Mouse (Mus musculus) embryonic facial prominence, embryonic 14.5 days (tissue): Measurements from ENCODE around the gene AW146154. TPM values are rescaled to one million over a fixed set of nuclear protein-coding genes. Genes with fewer than 3 reads are reported as not detected.
"Not testable (repeated sequence)": the region's sequence is repeated elsewhere in the genome, so short reads cannot be mapped to it uniquely, and the experiment has no call there.

Source experiments
- ATAC-seq: fragments of 200-750 bp; cut with Nextera tagmentation; 2 replicates; pipeline ENCODE4 v1.8.0; 2017; ENCODE audit warnings: low read depth, moderate number of reproducible peaks, moderate TSS enrichment
- DNase-seq: peaks from one replicate; pipeline ENCODE4 v3.0.0-alpha.2; 2015; ENCODE audit warnings: low spot score
- H3K27ac ChIP-seq: fragments of 300-500 bp; sonication (generic); replicated peaks from 2 replicates; pipeline ENCODE4 v1.5.1; 2014; ENCODE audit warnings: low read depth, mild to moderate bottlenecking, low read length, moderate library complexity
- H3K27me3 ChIP-seq: fragments of 300-500 bp; sonication (generic); replicated peaks from 2 replicates; pipeline ENCODE4 v1.6.1; 2014; ENCODE audit warnings: low read length; ENCODE audit not compliant: control insufficient read depth, insufficient read depth
- H3K36me3 ChIP-seq: fragments of 300-500 bp; sonication (generic); 2 replicates; pipeline ENCODE4 v1.6.1; 2014; ENCODE audit warnings: low read length, mixed read lengths; ENCODE audit not compliant: control insufficient read depth, insufficient read depth
- H3K4me1 ChIP-seq: fragments of 300-500 bp; sonication (generic); 2 replicates; pipeline ENCODE4 v1.6.1; 2014; ENCODE audit warnings: antibody characterized with exemption, low read length; ENCODE audit not compliant: control insufficient read depth, insufficient read depth
- H3K4me2 ChIP-seq: fragments of 300-500 bp; sonication (generic); 2 replicates; pipeline ENCODE4 v1.6.1; 2014; ENCODE audit warnings: low read depth, mild to moderate bottlenecking, low read length, moderate library complexity, mixed read lengths
- H3K4me3 ChIP-seq: fragments of 300-500 bp; sonication (generic); 2 replicates; pipeline ENCODE4 v1.5.1; 2014; ENCODE audit warnings: low read depth, mild to moderate bottlenecking, low read length
- H3K9ac ChIP-seq: fragments of 300-500 bp; sonication (generic); 2 replicates; pipeline ENCODE4 v1.6.1; 2014; ENCODE audit warnings: low read depth, mild to moderate bottlenecking, low read length, moderate library complexity, mixed read lengths
- H3K9me3 ChIP-seq: fragments of 300-500 bp; sonication (generic); 2 replicates; pipeline ENCODE4 v1.6.1; 2016; ENCODE audit warnings: low read length; ENCODE audit not compliant: control insufficient read depth
- WGBS: fragments of 180-500 bp; shearing (Covaris S2); extraction: QIAGEN DNeasy Blood & Tissue Kit; methylation state at CpG from one replicate; pipeline ENCODE4 v1.1.7; 2014; 5-methylcytosine and 5-hydroxymethylcytosine counted together
- polyA plus RNA-seq: library from polyadenylated mRNA; unstranded; fragments of >200 nt; fragmentation: Nextera tagmentation; extraction: Ambion mirVana; gene quantifications from 2 replicates; pipeline ENCODE4 v1.2.1, GENCODE M21; 2014

The AW146154 gene
- 6.8 and 7.8 TPM in 2 replicates for polyA plus RNA-seq

GRCm38 (mm10) chr7:41499389-41500049 lies at the start of gene AW146154, which contains the start of gene Gm20449:
Gene AW146154 (minus strand): TSS chr7:41499890.
Gene Gm20449 (minus strand): TSS chr7:41499417.
- Histone ChIP-seq H3K4me2 (peak within 1 kb of the TSS; percentile 74), H3K4me3 (peak within 1 kb of the TSS; percentile 61), H3K27me3 (no peaks in the 10 kb centered on the region), H3K9me3 (peaks cover 20% of the 10 kb centered on the region), H3K27ac (peak within 1 kb of the TSS; percentile 72), H3K36me3 (peaks cover 6% of the 10 kb centered on the region; the same call in 1 of the 2 replicates), H3K4me1 (no peaks in the 10 kb centered on the region), H3K9ac (peak within 1 kb of the TSS; percentile 67)
- ATAC-seq (peak; percentile 99), DNase-seq (peak; percentile 97)
- under 1% methylated on average over 18 of the region's 18 CpGs for WGBS

GRCm38 (mm10) chr7:41512672-41513071 lies 13.0 kb upstream of the AW146154 start:
- DNase-seq (no peak), ATAC-seq (no peak)
- Histone ChIP-seq H3K9ac (no peak overlapping the region), H3K4me1 (no peaks in the 10 kb centered on the region), H3K4me3 (no peak overlapping the region), H3K36me3 (no peaks in the 10 kb centered on the region), H3K27me3 (no peaks in the 10 kb centered on the region), H3K9me3 (peaks cover 13% of the 10 kb centered on the region; the same call in 1 of the 2 replicates), H3K4me2 (no peak overlapping the region), H3K27ac (no peak overlapping the region)
- 84% methylated on average over 3 of the region's 3 CpGs for WGBS

- Histone ChIP-seq H3K27me3 (no peaks in the 10 kb centered on the region), H3K4me3 (no peak overlapping the region), H3K36me3 (no peaks in the 10 kb centered on the region), H3K9ac (no peak overlapping the region), H3K4me2 (no peak overlapping the region), H3K4me1 (no peaks in the 10 kb centered on the region), H3K27ac (no peak overlapping the region), H3K9me3 (peaks cover 10% of the 10 kb centered on the region; the same call in 1 of the 2 replicates)
- DNase-seq (no peak), ATAC-seq (no peak)
- 23% methylated on average over 1 of the region's 1 CpGs for WGBS
Measured at GRCm38 (mm10) chr7:41512207-41512606, 12.5 kb upstream of the AW146154 start.

- 82% methylated on average over 1 of the region's 1 CpGs for WGBS
- H3K27ac ChIP-seq: no peak overlapping the region
- H3K4me1 ChIP-seq: no peaks in the 10 kb centered on the region
- peaks cover 3% of the 10 kb centered on the region; the same call in 1 of the 2 replicates for H3K9me3 ChIP-seq
- no peak overlapping the region for H3K4me3 ChIP-seq
- H3K4me2 ChIP-seq: no peak overlapping the region
- H3K9ac ChIP-seq: no peak overlapping the region
- no peak for DNase-seq
- ATAC-seq: no peak
- H3K36me3 ChIP-seq: no peaks in the 10 kb centered on the region
- H3K27me3 ChIP-seq: no peaks in the 10 kb centered on the region
Measured at GRCm38 (mm10) chr7:41502402-41502801, 2.7 kb upstream of the AW146154 start.

GRCm38 (mm10) chr7:41500151-41500934 lies 653 bp upstream of the AW146154 start:
- peaks cover 11% of the 10 kb centered on the region; the same call in 1 of the 2 replicates for H3K9me3 ChIP-seq
- ATAC-seq (no peak), DNase-seq (peak; percentile 56)
- 20% methylated on average over 22 of the region's 22 CpGs for WGBS
- H3K4me1 ChIP-seq: no peaks in the 10 kb centered on the region
- H3K27ac ChIP-seq: no peak overlapping the region
- H3K4me3 ChIP-seq: peak overlapping the region; percentile 61
- H3K9ac ChIP-seq: peak overlapping the region; percentile 43
- H3K27me3 ChIP-seq: no peaks in the 10 kb centered on the region
- no peaks in the 10 kb centered on the region; the same call in 1 of the 2 replicates for H3K36me3 ChIP-seq
- H3K4me2 ChIP-seq: peak overlapping the region; percentile 74

GRCm38 (mm10) chr7:41499018-41499388 lies 687 bp downstream of the AW146154 start:
- not testable (repeated sequence) for H3K27me3 ChIP-seq, ATAC-seq, H3K36me3 ChIP-seq, H3K4me1 ChIP-seq
- Histone ChIP-seq H3K9ac (peak overlapping the region; percentile 67), H3K4me2 (peak overlapping the region; percentile 74), H3K9me3 (peaks cover 23% of the 10 kb centered on the region), H3K4me3 (peak overlapping the region; percentile 61), H3K27ac (peak overlapping the region; percentile 72)
- DNase-seq: peak; percentile 18
- 0% methylated on average over 6 of the region's 6 CpGs for WGBS

GRCm38 (mm10) chr7:41498464-41498863 lies 1.2 kb downstream of the AW146154 start:
- not testable (repeated sequence) for ATAC-seq, H3K36me3 ChIP-seq, H3K9ac ChIP-seq, H3K4me1 ChIP-seq, DNase-seq, H3K27ac ChIP-seq, H3K27me3 ChIP-seq
- H3K4me2 ChIP-seq: peak overlapping the region; percentile 74
- 72% methylated on average over 2 of the region's 4 CpGs for WGBS
- peak overlapping the region; percentile 61 for H3K4me3 ChIP-seq
- peaks cover 23% of the 10 kb centered on the region for H3K9me3 ChIP-seq

- no peak overlapping the region for H3K27ac ChIP-seq
- H3K4me3 ChIP-seq: no peak overlapping the region
- no peaks in the 10 kb centered on the region for H3K4me1 ChIP-seq
- ATAC-seq: no peak
- no peaks in the 10 kb centered on the region for H3K27me3 ChIP-seq
- H3K9me3 ChIP-seq: peaks cover 27% of the 10 kb centered on the region
- no peak overlapping the region for H3K4me2 ChIP-seq
- DNase-seq: no peak
- WGBS: 96% methylated on average over 2 of the region's 2 CpGs
- H3K9ac ChIP-seq: no peak overlapping the region
- peaks cover 9% of the 10 kb centered on the region; the same call in 1 of the 2 replicates for H3K36me3 ChIP-seq
Measured at GRCm38 (mm10) chr7:41497871-41498270, 1.8 kb downstream of the AW146154 start.
